Mouse (Mus musculus) granulocyte monocyte progenitor cell, adult 5-6 weeks (primary cell): Measurements from ENCODE around the gene Rps21. TPM values are rescaled to one million over a fixed set of nuclear protein-coding genes. Genes with fewer than 3 reads are reported as not detected.

ENCODE experiments used
- ATAC-seq: replicated peaks from 2 replicates; pipeline ENCODE4 v1.8.0; 2016; ENCODE audit warnings: mild to moderate bottlenecking, moderate TSS enrichment, inconsistent platforms; ENCODE audit not compliant: poor library complexity, severe bottlenecking
- total RNA-seq, 2 experiments: library from RNA; stranded (forward) in 1 of 2; stranded (reverse) in 1 of 2; fragments of 200-712, 200-1000 nt in 1 of 2; fragments of >200 nt in 1 of 2; fragmentation: Nextera tagmentation in 1 of 2; gene quantifications; 2 replicates each; pipeline ENCODE4 v1.2.3; 2014 to 2017

Rps21 gene
- total RNA-seq (2014; fragmentation: Nextera tagmentation) (3,456 and 3,912 TPM in 2 replicates), total RNA-seq (2017) (1,093 and 2,216 TPM in 2 replicates)

DNA sequence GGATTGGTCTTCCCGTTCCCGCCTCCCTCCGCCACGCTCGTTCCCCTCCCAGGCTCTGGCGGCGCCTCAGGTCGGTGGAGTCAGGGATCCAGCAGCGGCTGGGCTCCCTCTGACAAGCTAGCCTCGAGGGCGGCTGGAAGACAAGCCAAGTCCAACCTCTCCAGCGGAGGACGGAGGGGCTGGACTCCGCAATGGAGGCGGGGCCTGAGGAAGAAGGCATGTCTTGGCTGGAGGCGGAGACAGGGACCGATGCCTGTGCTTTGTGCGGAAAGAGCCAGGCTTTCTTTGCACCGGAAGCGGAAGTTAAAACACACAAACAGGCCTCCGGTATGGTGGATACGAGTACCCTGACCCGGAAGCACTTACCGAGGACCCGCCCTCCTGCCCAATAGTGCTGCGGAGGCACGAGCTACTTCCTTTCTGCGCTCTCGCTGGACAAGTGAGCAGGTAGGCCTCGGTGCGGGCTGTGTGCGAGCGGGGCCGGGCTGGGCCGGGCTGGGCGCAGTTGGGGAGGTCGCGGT lies at the start of gene Rps21:
TSS of gene Rps21 (plus strand) at position 377 of the 521 bp plus-strand sequence.
- ATAC-seq, result peak; percentile 87

- peak; percentile 32; the same call in 1 of the 2 replicates for ATAC-seq
Measured at GRCm38 (mm10) chr2:180207840-180208239, 49.3 kb upstream of the Rps21 start.

DNA sequence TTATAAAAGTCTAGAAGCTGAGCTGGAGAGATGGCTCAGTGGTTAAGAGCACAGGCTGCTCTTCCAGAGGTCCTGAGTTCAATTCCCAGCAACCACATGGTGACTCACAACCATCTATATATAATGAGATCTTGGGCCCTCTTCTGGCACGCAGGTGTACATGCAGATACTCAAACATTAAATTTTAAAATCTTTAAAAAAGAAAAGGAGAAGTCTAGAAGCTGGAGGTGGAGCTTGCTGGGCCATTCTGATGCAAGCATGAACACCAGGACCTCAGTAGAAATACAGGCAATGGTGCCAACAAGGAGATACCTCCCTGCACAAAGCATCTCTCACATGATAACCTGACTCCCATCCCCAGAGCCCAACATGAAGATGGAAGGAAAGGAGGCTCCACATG lies 48.2 kb upstream of the Rps21 start:
- ATAC-seq, result peak; percentile 26; the same call in 1 of the 2 replicates

- ATAC-seq, result no peak
Measured at GRCm38 (mm10) chr2:180212255-180212654, 44.9 kb upstream of the Rps21 start.

- no peak for ATAC-seq
Measured at GRCm38 (mm10) chr2:180214352-180214978, 42.7 kb upstream of the Rps21 start.

GRCm38 (mm10) chr2:180215011-180215461 lies 42.1 kb upstream of the Rps21 start:
- ATAC-seq, result no peak

- ATAC-seq, result peak; percentile 14; the same call in 1 of the 2 replicates
Measured at GRCm38 (mm10) chr2:180215951-180216350, 41.2 kb upstream of the Rps21 start.

- no peak; the same call in 1 of the 2 replicates for ATAC-seq
Measured at GRCm38 (mm10) chr2:180216921-180217320, 40.3 kb upstream of the Rps21 start.

- ATAC-seq, result no peak
Measured at GRCm38 (mm10) chr2:180217587-180217986, 39.6 kb upstream of the Rps21 start.

GRCm38 (mm10) chr2:180218241-180218640 lies 38.9 kb upstream of the Rps21 start:
- no peak for ATAC-seq

- ATAC-seq, result no peak
Measured at GRCm38 (mm10) chr2:180218677-180219076, 38.5 kb upstream of the Rps21 start.

GRCm38 (mm10) chr2:180219145-180219943 lies 37.8 kb upstream of the Rps21 start:
- ATAC-seq, result no peak

DNA sequence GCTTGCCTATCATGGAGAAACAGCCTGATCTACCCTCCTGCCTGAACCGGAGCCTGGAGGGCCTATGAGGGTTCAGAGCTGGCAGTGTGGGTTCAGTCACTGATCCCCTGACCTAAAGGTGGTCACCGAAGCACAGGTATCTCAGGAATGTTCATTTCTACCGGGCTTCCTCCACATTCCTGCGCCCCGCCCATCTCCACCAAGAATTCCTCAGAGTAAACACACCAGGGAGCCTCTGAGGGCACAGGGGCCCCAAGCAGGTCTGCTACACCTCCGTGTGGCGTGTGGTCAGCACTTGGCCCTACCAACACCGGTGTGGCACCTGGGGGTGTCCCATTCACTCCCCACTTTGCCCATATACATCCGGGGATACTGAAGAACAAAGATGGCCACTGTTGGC lies 37.0 kb upstream of the Rps21 start:
- ATAC-seq, result no peak

- ATAC-seq, result no peak
Measured at GRCm38 (mm10) chr2:180221051-180221450, 36.1 kb upstream of the Rps21 start.

GRCm38 (mm10) chr2:180222250-180222649 lies 34.9 kb upstream of the Rps21 start:
- peak; percentile 31 for ATAC-seq

- ATAC-seq, result no peak
Measured at GRCm38 (mm10) chr2:180224647-180225043, 32.5 kb upstream of the Rps21 start.

GRCm38 (mm10) chr2:180225044-180225761 lies 32.0 kb upstream of the Rps21 start:
- peak; percentile 31 for ATAC-seq

DNA sequence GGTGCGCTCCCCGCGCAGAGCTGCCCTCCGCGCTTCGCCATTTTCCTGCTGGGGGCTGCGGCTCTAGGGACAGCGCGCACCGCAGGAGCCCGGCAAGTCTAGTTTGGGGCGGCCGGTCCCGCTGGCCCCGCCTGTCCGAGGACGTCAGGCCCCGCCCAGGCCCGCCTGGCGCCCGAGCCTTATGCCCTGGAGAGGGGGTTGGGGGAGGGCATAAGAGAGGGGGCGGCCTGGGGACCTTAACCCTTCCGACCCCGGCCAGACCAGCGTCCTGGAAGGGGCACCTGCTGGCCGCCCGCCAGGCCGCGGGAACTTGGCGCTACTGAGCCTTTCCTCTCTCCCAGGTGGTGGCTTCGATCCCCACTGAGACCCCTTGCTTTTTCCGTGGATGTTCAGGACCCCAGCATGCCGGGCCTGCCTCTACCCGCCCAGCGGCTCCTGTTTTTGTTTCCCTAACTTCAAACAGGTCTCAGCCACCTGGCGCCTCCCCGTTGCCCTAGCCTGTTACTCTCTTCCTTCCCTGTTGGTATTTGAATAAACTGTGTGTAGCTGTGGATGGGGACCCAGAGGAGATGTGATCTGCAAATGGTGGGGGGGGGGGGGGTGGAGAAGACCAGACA lies 31.3 kb upstream of the Rps21 start, which contains the start of gene Lama5:
TSS of gene Lama5 (minus strand) at position 98 of the 617 bp plus-strand sequence.
- ATAC-seq, result peak; percentile 60

DNA sequence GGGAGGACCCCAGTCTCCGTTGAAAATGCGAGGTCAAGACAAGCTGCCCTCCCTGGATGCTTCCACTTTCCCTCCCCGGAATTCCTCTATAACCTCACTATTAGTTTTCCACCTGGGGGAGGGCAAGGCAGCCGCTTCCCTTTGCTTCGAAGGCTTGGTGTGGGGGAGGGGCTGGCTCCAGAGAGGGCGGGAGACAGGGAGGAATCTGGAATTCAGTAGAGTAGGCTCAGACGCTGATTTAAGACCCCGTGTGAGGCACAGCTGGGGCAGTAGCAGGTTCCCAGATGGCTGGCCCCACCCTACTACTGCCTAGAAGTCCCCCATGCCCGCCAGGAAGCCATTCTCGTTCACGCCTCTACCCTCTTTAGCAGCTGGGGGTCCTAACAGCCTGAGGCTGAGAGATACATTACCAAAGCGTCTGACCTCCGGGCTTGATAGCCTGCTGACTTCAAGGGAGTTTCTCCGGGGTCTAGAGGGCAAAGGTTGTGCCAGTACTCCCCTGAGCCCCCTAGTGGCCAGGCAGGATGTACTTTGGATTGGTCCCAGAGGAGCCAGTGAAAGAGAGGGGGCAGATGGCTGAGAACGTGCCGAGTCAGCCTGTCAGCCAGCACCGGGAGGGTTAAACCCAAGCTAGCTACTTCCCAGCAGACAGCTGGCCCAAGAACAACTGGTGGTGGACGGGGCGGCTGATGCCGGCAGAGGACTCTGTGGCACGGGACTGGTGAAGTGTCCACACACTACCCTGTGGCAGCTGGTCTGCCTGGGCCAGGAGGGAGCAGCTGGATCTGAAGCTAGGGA lies 29.7 kb upstream of the Rps21 start:
- ATAC-seq, result peak; percentile 76
